Mouse (Mus musculus) kidney, adult 18-20 months (tissue): ENCODE measurements at regions not wholly inside any gene's neighbourhood (a gene's known extent, or its start where the extent isn't known, plus 50 kb on each side); places are given as distances from the start of the nearest gene placed in this dataset.

ENCODE experiments used
- DNase-seq: peaks from one replicate; pipeline ENCODE4 v3.0.0; 2021

GRCm38 (mm10) chr3:144323524-144323923 lies 118.5 kb upstream of the Lmo4 start:
- DNase-seq, result no peak

GRCm38 (mm10) chr3:144319468-144320205 lies 114.6 kb upstream of the Lmo4 start:
- no peak for DNase-seq

- no peak for DNase-seq
Observed at GRCm38 (mm10) chr3:144318761-144319467, 113.9 kb upstream of the Lmo4 start.

- DNase-seq, result no peak
Observed at GRCm38 (mm10) chr3:144310748-144311147, 105.7 kb upstream of the Lmo4 start.

GRCm38 (mm10) chr3:144308616-144309015 lies 103.6 kb upstream of the Lmo4 start:
- no peak for DNase-seq

GRCm38 (mm10) chr3:144307557-144307956 lies 102.5 kb upstream of the Lmo4 start:
- DNase-seq, result no peak

- DNase-seq, result no peak
Observed at GRCm38 (mm10) chr3:144305456-144305855, 100.4 kb upstream of the Lmo4 start.

- no peak for DNase-seq
Observed at GRCm38 (mm10) chr3:144304924-144305323, 99.9 kb upstream of the Lmo4 start.

- no peak for DNase-seq
Observed at GRCm38 (mm10) chr3:144302626-144303025, 97.6 kb upstream of the Lmo4 start.

GRCm38 (mm10) chr3:144301068-144301467 lies 96.0 kb upstream of the Lmo4 start:
- no peak for DNase-seq

- no peak for DNase-seq
Observed at GRCm38 (mm10) chr3:144299239-144299638, 94.2 kb upstream of the Lmo4 start.

- no peak for DNase-seq
Observed at GRCm38 (mm10) chr3:144289489-144289888, 84.5 kb upstream of the Lmo4 start.

- no peak for DNase-seq
Observed at GRCm38 (mm10) chr3:144286100-144286499, 81.1 kb upstream of the Lmo4 start.

GRCm38 (mm10) chr3:144284326-144284725 lies 79.3 kb upstream of the Lmo4 start:
- no peak for DNase-seq

- DNase-seq, result no peak
Observed at GRCm38 (mm10) chr3:144273115-144273514, 68.1 kb upstream of the Lmo4 start.

GRCm38 (mm10) chr3:144270206-144270605 lies 65.2 kb upstream of the Lmo4 start:
- DNase-seq, result no peak

GRCm38 (mm10) chr3:144264554-144264953 lies 59.5 kb upstream of the Lmo4 start:
- no peak for DNase-seq

GRCm38 (mm10) chr3:144260886-144261285 lies 55.9 kb upstream of the Lmo4 start:
- DNase-seq, result no peak

- no peak for DNase-seq
Observed at GRCm38 (mm10) chr3:144257714-144258517, 52.9 kb upstream of the Lmo4 start.

- no peak for DNase-seq
Observed at GRCm38 (mm10) chr3:144257196-144257595, 52.2 kb upstream of the Lmo4 start.

- DNase-seq, result no peak
Observed at GRCm38 (mm10) chr3:144255596-144256550, 50.9 kb upstream of the Lmo4 start.
